Mouse (Mus musculus): ENCODE data around the gene Perm1.

Perm1 gene

DNA sequence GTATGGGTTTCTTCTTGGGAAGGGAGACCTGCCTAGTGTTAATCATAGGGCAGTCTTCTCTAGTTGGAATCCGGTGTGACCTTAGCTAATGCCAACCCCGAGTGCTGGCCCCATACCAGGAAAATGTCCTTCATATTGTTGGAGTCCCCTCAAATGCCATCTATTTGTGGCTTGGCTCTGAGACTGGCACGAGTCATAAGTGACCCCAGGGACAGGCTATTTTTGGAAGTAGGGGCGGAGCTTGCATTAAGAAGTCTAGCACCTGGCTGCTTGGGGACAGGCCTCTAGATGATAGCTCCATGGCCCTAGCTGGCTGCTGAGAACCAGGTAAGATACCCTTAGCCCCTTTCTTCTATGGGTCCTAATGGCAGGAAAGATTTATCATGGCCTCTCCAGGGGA is at the start of gene Perm1:
Gene Perm1, plus strand, starts transcription at position 220 of the 400 bp plus-strand sequence.
- DNase-seq (ENCODE audit: low read depth): no peak

- DNase-seq (ENCODE audit: low read depth): no peak
These were observed 49.2 kb upstream of the Perm1 start for GRCm38 (mm10) chr4:156166477-156166876.

GRCm38 (mm10) chr4:156168611-156169010 is 47.1 kb upstream of the Perm1 start:
- no peak for DNase-seq (ENCODE audit: low read depth)

- no peak for DNase-seq (ENCODE audit: low read depth)
These were observed 46.5 kb upstream of the Perm1 start for GRCm38 (mm10) chr4:156169129-156169528.

GRCm38 (mm10) chr4:156171828-156172227 is 43.8 kb upstream of the Perm1 start:
- no peak for DNase-seq (ENCODE audit: low read depth)

- no peak for DNase-seq (ENCODE audit: low read depth)
These were observed 38.0 kb upstream of the Perm1 start for GRCm38 (mm10) chr4:156177630-156178029.

DNA sequence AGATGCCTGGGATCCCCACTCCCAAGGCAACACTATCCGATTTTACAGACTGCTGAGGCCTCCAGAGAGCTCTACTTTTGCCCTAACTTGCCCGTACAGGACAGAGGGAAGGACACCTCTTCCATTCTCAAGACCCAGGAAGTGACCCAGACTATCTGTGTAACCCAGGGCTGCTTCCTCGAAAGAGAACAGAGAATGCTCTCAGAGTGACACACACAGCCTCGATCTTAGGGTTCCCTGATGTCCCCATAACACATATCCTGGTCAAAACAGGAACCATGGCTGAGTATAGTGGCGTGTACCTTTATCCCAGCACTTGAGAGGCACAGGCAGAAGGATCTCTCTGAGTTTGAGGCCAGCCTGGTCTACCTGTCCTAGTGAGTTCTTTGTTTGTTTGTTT is 31.9 kb upstream of the Perm1 start:
- DNase-seq (ENCODE audit: low read depth): no peak

DNA sequence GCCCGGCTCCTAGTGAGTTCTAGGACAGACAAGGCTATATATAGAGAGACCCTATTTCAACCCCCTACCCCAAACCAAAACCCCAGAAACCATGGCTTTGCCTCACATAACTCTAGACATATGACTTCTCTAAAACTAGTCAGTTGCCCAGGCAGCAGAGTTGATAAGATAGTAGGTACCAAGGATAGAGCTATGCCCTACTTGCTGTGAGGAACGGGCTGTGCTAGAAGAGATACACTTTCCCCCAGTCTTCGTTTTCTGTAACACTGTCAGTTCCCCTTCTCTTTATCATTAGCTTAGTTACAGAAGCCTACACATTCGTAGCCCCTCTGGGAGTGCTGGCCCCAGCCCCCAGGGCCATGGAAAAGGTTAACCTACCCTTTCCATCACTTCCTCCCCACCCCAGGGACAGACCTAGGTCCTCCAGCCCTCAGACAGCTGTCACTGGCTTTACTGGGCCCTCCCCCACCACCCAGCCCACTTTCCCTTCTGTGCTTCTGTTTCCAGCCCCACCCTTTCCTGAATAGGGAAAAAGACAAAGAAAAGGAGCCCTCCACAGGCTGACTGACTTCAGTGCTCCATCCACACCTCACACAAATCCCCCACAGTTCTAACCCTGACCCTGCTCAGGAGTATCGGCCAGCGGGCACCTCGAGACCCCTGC is 31.2 kb upstream of the Perm1 start:
- DNase-seq (ENCODE audit: low read depth): no peak

DNA sequence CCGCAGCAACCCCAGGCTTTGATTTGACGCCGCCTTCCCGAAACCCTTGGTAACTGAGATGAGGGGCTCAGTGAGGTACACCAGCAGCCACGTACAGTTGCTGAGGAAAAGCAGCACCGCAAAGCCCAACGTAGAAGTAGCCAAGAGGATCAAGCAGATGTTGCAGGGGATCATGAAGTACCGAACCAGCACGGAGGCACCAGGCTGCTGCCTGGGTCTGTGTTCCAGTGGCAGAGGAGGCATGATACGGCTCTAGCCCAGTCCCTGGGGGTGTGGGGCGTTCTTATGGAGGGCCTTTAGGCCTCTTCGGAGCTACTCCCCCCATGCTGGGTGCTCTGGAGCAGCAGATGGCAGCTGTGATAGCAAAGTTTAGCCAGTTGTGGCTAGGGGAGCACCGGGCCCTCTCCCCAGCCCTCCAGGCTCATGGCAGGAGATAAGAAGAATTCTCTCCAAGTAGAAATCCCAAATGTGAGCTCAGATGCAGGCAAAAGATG is 30.2 kb upstream of the Perm1 start:
- peak; percentile 36 for DNase-seq (ENCODE audit: low read depth)

DNA sequence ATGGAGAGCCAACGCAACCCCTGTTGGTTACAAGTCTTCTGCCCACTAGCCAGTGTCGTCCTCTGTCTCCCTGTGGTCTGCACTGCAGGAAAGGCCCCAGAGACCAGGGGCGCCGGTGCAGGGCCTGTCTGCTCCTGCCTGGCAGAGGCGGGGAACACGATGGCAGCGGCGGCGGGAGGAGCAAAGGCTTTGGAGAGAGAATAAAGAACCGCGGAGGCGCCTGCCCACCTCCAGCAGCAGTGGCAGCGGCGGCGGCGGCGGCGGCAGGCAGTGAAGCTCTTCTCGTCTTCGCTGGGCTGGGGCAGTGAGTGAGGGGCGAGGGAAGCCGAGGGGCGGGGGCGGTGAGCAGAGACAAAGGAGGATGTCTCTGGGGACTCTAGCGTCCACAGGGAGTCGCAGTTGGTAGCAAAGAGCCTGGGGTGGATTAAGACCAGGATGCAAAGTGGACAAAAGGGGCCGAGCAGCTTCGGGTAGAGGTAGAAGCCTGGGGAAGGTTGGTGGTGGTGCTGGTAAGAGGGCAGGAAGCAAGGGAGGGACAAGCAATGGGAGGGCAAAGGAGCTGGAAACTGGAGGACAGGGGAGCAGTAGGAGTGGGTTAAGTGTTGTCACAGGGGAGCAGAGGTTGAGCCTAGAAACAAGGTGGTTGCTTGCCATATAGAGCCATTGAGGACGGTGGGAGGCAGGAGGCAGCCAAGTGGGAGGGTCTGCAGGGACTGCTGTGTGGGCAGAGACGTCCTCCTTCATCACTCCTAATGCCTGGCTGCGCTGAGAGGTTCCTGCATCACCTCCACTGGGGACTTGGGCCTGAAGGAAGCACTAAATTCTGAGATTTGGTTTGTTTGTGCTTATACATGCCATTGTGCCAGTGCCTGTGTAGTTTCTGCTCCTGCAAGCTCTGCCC is 29.5 kb upstream of the Perm1 start:
- no peak for DNase-seq (ENCODE audit: low read depth)

DNA sequence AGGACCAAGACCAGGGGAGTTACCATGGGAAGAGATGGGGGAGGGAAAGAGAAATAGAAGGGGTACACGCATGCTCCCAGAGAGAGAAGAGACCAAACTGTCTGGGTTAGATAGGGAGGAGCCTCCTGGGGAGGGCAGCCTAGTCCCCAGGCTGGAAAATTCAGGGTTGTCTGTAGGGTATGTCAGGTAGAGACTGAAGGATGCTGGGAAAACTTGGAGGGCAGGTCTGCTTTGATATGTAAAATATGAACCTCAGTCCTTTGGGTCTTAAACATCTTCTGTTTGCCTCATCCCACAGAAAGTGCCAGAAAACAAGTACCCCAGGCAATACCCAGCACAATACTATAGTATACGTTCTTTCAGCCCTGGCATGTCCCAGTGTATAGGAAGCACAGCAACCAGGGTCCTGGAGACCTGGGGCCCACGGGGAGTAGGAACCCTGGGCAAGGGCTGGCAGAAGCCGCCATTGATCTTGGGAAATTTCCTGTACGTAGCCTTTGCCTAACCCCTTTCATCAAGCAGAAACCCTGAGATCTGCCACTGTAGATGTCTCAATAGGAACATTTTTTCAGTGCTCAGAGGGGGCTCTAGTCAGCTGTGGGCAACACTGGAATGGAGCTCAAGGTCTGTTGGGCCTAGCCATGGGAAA is 27.4 kb upstream of the Perm1 start:
- DNase-seq (ENCODE audit: low read depth): no peak

- DNase-seq (ENCODE audit: low read depth): no peak
These were observed 26.8 kb upstream of the Perm1 start for GRCm38 (mm10) chr4:156188811-156189323.

DNA sequence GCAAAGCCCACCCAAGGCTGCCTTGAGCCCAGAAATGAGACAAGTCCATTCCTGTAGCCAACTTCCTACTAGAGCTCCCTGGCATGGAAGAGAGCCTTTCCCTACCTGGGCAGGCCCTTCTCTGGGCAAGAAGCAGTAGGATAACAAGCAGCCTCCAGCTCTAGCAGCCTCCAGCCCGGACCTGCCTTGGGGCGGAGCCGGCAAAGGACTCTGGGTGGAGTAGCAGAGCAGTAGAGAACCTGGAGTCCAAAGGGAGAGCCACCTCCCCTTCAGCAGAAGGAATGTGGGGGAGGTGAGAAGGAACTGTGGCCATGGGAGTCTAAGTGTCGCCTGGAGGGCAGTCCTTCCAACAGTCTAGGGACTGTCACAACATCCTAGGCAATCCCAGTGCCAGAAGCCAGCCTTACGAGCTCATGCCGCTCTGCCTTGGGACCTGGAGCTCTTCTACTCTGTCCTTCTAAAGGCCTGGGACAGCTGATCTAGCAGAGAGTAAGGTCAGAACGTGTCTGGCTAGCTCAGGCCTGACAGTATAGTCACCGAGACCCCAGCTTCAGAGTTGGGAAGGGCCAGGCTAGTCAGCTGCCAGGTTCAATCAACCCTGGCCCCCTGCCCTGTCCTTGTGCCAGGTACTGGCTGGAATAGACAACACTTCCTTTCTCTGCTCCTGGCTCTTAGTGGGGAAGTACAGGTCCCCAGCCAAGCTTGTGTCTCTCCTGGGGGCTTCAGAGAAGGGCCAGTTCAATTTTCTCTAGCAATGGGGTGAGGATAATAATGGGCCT is 23.1 kb upstream of the Perm1 start:
- DNase-seq (ENCODE audit: low read depth): no peak

GRCm38 (mm10) chr4:156193200-156193590 is 22.5 kb upstream of the Perm1 start:
- no peak for DNase-seq (ENCODE audit: low read depth)

DNA sequence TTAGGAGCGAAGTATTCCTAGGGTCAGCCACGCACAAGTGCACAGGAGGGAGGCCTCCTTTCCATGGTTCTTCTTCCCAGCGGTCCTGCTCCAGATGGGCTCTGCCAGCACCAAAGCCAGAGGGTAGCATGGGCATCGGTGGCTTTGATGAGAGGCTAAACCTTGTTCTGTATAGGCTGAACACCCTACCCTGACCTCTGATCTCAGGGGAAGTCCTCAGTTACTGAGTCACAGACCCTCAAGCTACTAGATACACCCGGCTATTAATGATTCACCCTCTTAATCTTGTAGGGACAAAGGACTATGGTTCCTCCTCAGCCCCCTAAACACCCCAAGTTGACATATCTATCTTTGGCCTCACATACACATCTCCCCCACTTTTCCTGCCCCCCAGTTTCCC is 21.8 kb upstream of the Perm1 start:
- DNase-seq (ENCODE audit: low read depth): no peak

- no peak for DNase-seq (ENCODE audit: low read depth)
These were observed 21.3 kb upstream of the Perm1 start for GRCm38 (mm10) chr4:156194346-156194745.

DNA sequence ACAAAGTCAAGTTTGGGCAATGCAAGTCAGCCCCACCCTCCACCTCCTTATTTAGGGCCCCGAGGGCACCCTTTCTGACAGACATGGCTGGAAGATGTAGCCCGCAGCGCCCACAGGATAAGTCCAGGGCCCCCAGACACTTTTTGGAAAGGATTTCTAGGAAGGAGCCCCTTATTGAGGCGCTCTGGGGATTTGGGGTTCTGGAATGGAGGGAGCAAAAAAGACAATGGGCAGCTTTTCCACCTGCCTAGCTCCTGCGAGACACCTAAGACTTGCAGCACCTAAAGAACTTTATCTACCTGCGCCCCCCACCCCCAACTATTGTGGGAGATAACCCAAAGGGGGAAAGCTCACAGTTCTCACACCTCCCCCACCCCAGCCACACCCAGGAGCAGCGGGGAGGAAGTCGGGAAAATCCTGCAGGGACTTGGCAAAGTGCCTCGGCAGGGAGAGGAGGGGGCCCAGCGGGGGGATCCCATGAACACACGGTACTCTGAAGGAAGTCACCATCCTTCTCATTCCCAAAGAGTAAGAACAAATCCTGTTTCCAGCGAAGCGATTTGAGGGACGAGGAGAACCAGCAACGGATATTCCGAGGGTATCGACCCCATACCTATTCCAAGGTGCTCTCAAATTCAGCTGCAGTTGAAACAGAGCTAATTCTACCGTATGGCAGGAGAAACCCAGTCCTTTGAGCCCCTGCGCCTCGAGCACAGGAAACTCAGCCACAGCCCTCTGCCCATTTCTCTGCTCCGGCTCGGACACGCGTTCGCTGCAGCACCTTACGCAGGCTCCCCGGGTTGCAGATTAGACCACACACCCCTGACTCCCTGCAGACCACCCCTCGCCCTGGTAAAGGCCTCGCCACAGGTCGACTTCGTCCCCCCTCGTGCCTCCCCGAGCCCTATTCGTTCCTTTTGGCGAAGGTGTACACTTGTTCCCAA is 19.5 kb upstream of the Perm1 start:
- DNase-seq (ENCODE audit: low read depth): no peak

DNA sequence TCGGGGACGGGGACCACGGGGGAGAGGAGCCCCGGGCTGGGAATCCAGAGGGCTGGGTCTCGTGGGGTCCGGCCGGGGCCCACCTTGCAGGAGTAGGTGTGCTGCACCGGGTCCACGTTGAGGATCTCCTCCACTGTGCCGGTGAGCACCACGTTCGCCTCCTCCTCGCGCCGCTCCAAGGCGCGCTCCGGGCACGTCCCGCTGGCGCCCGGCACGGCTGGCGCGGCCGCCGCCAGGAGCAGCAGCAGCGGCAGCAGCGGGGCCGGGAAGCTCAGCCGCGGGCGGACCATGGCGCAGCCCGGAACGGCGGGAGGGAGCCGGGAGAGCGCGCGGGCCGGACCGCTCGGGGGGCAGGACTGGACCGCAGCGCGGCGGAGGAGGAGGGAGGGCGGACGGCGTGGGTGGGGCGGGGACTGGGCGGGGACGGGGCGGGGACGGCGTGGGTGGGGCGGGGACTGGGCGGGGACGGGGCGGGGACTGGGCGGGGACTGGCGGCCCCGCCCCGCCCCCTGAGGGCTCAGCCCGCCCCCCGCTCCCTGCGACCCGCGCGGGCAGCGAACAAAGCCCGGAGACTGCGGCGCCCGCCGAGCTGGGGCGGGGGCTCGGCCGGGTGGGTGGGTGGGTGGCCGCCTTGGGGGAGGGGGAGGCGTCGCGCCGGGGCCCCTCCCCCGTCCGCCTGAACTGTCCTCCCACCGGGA is 18.4 kb upstream of the Perm1 start, which contains the start of gene Agrn:
Gene Agrn, minus strand, starts transcription at position 358 of the 698 bp plus-strand sequence.
- no peak for DNase-seq (ENCODE audit: low read depth)

DNA sequence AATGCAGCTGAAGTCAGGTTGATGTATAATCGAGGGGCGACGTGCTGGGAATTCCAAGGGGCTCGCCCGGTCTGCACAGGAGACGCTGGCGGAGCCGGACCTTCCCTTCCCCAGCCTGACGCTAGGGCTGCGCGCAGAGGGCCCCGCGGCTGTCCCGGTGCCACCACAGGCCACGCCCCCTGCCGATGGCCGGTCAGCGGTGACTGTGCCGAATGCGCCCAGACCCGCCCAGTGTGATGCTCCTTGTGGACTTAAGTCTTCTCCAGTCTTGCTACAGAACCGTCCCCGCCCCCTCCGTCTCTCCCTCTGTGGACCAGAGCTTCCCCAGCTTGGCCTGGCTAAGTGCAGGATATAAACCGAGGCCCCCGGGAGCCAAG is 17.9 kb upstream of the Perm1 start:
- DNase-seq (ENCODE audit: low read depth): peak; percentile 53

All from c-Kit-positive CD71-positive TER-119-negative erythroid progenitor cells, embryonic 14.5 days (primary cell).